Mouse (Mus musculus) heart, postnatal 0 days (tissue): ENCODE results near the gene Vmn1r112.
"Not testable (repeated sequence)": the region's sequence is repeated elsewhere in the genome, so short reads cannot be mapped to it uniquely, and the experiment has no call there.

Experiments
- CTCF ChIP-seq: IDR thresholded peaks from 2 replicates; pipeline ENCODE4 v1.5.1; 2016; ENCODE audit warnings: antibody characterized with exemption, control low read depth, low read depth
- EP300 ChIP-seq: IDR thresholded peaks from 2 replicates; pipeline ENCODE4 v1.6.1; 2016; ENCODE audit warnings: antibody characterized with exemption, low read depth

GRCm38 (mm10) chr7:20786985-20787384, 16.0 kb downstream of the Vmn1r112 start, which contains the start of gene Vmn1r113:
- TF ChIP-seq CTCF, EP300: not testable (repeated sequence)
